Mouse (Mus musculus): Measurements from ENCODE around the gene Cc2d1a. TPM values are rescaled to one million over a fixed set of nuclear protein-coding genes. Genes with fewer than 3 reads are reported as not detected.

The Cc2d1a gene
- polyA plus RNA-seq, 1 experiment from 2014 or later: 13.7 TPM

DNA sequence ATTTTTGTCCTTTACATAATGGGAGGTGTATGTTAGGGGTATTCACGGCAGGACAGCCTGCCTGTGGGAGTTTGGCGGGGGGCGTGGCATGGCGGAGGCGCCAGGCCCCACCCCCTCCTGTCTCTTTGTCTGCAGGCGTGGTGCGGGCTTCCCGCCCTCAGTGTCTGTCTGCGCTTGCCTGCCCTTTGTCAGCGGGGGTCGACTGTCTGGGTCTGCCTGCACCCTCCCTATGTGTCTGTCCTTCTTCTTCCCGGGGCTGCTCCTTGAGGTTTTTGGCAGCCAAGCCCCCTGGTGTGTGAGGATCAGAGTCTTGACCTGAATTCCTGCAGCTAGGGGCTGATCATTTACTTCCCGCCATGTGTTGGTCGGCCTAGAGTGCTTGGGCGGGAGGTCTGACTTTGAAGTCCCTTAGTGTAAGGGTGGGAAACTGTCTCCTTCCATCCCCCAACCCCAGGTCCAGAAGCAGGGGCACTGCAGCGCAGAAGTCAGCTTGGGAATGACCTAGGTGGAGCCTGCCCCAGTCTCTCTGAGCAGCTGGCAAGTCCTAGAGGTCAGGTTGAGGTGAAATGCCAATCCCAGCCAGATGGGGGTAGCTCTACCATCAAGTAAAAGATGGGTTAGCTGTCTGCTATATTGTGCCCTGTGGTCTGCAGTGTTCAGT is 32.9 kb upstream of the Cc2d1a start:
- Histone ChIP-seq H3K4me1 (replicated peaks; ENCODE audit: control insufficient read depth, insufficient read depth, low read length) (peaks cover 28% of the 10 kb centered on the region), H3K9ac (ENCODE audit: low read depth, low read length) (peak overlapping the region; percentile 46), H3K9me3 (ENCODE audit: control insufficient read depth, low read length) (no peaks in the 10 kb centered on the region), H3K27ac (ENCODE audit: low read depth, low read length) (peak overlapping the region; percentile 51), H3K27me3 (replicated peaks; ENCODE audit: control insufficient read depth, insufficient read depth, low read length) (peaks cover 25% of the 10 kb centered on the region), H3K4me2 (peak overlapping the region; percentile 64), H3K4me3 (ENCODE audit: low read depth, low read length) (peak overlapping the region; percentile 24), H3K36me3 (ENCODE audit: control insufficient read depth, insufficient read depth, low read length) (no peaks in the 10 kb centered on the region)
- 9% methylated on average over 16 of the region's 16 CpGs for WGBS
- DNase-seq (ENCODE audit: low spot score) (peak; percentile 74), ATAC-seq (replicated peaks; ENCODE audit: low FRiP score) (peak; percentile 66)

GRCm38 (mm10) chr8:84179946-84180345 is 32.2 kb upstream of the Cc2d1a start:
- Histone ChIP-seq H3K27ac (ENCODE audit: low read depth, low read length) (peak overlapping the region; percentile 51), H3K4me2 (peak overlapping the region; percentile 64), H3K9me3 (ENCODE audit: control insufficient read depth, low read length) (no peaks in the 10 kb centered on the region), H3K27me3 (replicated peaks; ENCODE audit: control insufficient read depth, insufficient read depth, low read length) (peaks cover 25% of the 10 kb centered on the region), H3K4me3 (ENCODE audit: low read depth, low read length) (peak overlapping the region; percentile 24; the same call in 1 of the 2 replicates), H3K36me3 (ENCODE audit: control insufficient read depth, insufficient read depth, low read length) (no peaks in the 10 kb centered on the region), H3K4me1 (replicated peaks; ENCODE audit: control insufficient read depth, insufficient read depth, low read length) (peaks cover 28% of the 10 kb centered on the region), H3K9ac (ENCODE audit: low read depth, low read length) (peak overlapping the region; percentile 35)
- DNase-seq (ENCODE audit: low spot score) (no peak), ATAC-seq (replicated peaks; ENCODE audit: low FRiP score) (no peak)
- 27% methylated on average over 4 of the region's 4 CpGs for WGBS

DNA sequence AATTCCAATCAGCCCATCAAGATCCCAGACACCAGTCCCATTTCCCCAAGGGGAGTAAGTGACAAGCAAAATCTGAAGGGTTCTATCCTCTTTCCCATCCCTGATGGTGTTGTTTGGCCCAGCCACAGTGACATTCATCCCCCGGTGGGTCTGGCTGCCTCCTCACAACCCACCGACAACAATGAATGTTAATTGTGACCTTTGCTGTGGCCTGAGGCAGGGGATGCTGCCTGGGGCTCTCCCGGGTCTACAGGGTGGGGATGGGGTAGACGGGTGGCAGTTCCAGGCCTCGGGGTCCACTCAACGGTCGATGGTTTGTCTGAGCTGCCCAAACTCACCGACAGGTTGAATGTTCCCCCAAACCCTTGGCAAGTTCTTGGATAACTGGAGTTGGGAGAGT is 30.9 kb upstream of the Cc2d1a start:
- Histone ChIP-seq H3K4me2 (no peak overlapping the region), H3K4me3 (ENCODE audit: low read depth, low read length) (no peak overlapping the region), H3K27ac (ENCODE audit: low read depth, low read length) (no peak overlapping the region), H3K27me3 (replicated peaks; ENCODE audit: control insufficient read depth, insufficient read depth, low read length) (peaks cover 11% of the 10 kb centered on the region), H3K9me3 (ENCODE audit: control insufficient read depth, low read length) (no peaks in the 10 kb centered on the region), H3K4me1 (replicated peaks; ENCODE audit: control insufficient read depth, insufficient read depth, low read length) (peaks cover 28% of the 10 kb centered on the region), H3K9ac (ENCODE audit: low read depth, low read length) (no peak overlapping the region), H3K36me3 (ENCODE audit: control insufficient read depth, insufficient read depth, low read length) (no peaks in the 10 kb centered on the region)
- DNase-seq (ENCODE audit: low spot score): no peak
- WGBS: 85% methylated on average over 8 of the region's 8 CpGs
- ATAC-seq (replicated peaks; ENCODE audit: low FRiP score): no peak

DNA sequence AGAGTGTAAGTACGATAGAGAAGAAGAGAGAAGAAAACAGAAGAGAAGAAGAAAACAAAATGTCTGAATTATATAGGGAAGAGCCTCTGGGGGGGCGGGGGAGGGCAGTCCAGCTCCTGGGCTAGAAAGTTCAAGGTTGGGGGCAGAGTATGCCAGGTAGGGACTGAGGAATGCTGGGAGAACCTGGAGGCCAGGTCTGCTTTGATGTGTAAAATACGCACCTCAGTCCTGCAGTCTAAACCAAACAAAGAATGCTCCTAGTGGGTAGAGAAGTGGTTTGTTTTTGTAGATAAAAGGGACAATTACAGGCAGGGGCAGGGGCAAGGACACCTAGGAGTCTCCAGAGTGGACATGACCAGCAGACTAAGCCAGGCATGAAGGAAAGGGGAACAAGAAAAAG is 29.7 kb upstream of the Cc2d1a start:
- DNase-seq (ENCODE audit: low spot score) (no peak), ATAC-seq (replicated peaks; ENCODE audit: low FRiP score) (no peak)
- Histone ChIP-seq H3K9me3 (ENCODE audit: control insufficient read depth, low read length) (no peaks in the 10 kb centered on the region), H3K9ac (ENCODE audit: low read depth, low read length) (no peak overlapping the region), H3K27ac (ENCODE audit: low read depth, low read length) (no peak overlapping the region), H3K4me2 (no peak overlapping the region), H3K4me1 (replicated peaks; ENCODE audit: control insufficient read depth, insufficient read depth, low read length) (peaks cover 24% of the 10 kb centered on the region), H3K27me3 (replicated peaks; ENCODE audit: control insufficient read depth, insufficient read depth, low read length) (no peaks in the 10 kb centered on the region), H3K4me3 (ENCODE audit: low read depth, low read length) (no peak overlapping the region), H3K36me3 (ENCODE audit: control insufficient read depth, insufficient read depth, low read length) (peaks cover 4% of the 10 kb centered on the region; the same call in 1 of the 2 replicates)
- WGBS: 79% methylated on average over 3 of the region's 3 CpGs

- ATAC-seq (replicated peaks; ENCODE audit: low FRiP score): no peak
- no peak for DNase-seq (ENCODE audit: low spot score)
- WGBS: 9% methylated on average over 3 of the region's 3 CpGs
- H3K36me3 ChIP-seq (ENCODE audit: control insufficient read depth, insufficient read depth, low read length): peaks cover 10% of the 10 kb centered on the region; the same call in 1 of the 2 replicates
- no peak overlapping the region for H3K4me2 ChIP-seq
- no peak overlapping the region for H3K4me3 ChIP-seq (ENCODE audit: low read depth, low read length)
- no peaks in the 10 kb centered on the region for H3K27me3 ChIP-seq (replicated peaks; ENCODE audit: control insufficient read depth, insufficient read depth, low read length)
- no peak overlapping the region for H3K9ac ChIP-seq (ENCODE audit: low read depth, low read length)
- H3K4me1 ChIP-seq (replicated peaks; ENCODE audit: control insufficient read depth, insufficient read depth, low read length): peaks cover 22% of the 10 kb centered on the region
- H3K9me3 ChIP-seq (ENCODE audit: control insufficient read depth, low read length): no peaks in the 10 kb centered on the region
- H3K27ac ChIP-seq (ENCODE audit: low read depth, low read length): no peak overlapping the region
Measured at GRCm38 (mm10) chr8:84176560-84176959, 28.8 kb upstream of the Cc2d1a start.

GRCm38 (mm10) chr8:84173861-84174260 is 26.1 kb upstream of the Cc2d1a start:
- no peak for ATAC-seq (replicated peaks; ENCODE audit: low FRiP score)
- 77% methylated on average over 6 of the region's 6 CpGs for WGBS
- 0 out of 2 replicates have a peak, but pooled peaks cover 3% of the 10 kb centered on the region for H3K4me1 ChIP-seq (replicated peaks; ENCODE audit: control insufficient read depth, insufficient read depth, low read length)
- 0 out of 2 replicates have a peak overlapping the region, but pooled peaks have one; percentile 7 for H3K4me3 ChIP-seq (ENCODE audit: low read depth, low read length)
- no peak overlapping the region for H3K4me2 ChIP-seq
- H3K9me3 ChIP-seq (ENCODE audit: control insufficient read depth, low read length): no peaks in the 10 kb centered on the region
- no peak for DNase-seq (ENCODE audit: low spot score)
- peaks cover 10% of the 10 kb centered on the region; the same call in 1 of the 2 replicates for H3K36me3 ChIP-seq (ENCODE audit: control insufficient read depth, insufficient read depth, low read length)
- no peak overlapping the region for H3K27ac ChIP-seq (ENCODE audit: low read depth, low read length)
- H3K27me3 ChIP-seq (replicated peaks; ENCODE audit: control insufficient read depth, insufficient read depth, low read length): no peaks in the 10 kb centered on the region
- H3K9ac ChIP-seq (ENCODE audit: low read depth, low read length): no peak overlapping the region

GRCm38 (mm10) chr8:84170096-84170495 is 22.4 kb upstream of the Cc2d1a start:
- DNase-seq (ENCODE audit: low spot score) (no peak), ATAC-seq (replicated peaks; ENCODE audit: low FRiP score) (no peak)
- Histone ChIP-seq H3K36me3 (ENCODE audit: control insufficient read depth, insufficient read depth, low read length) (peaks cover 10% of the 10 kb centered on the region; the same call in 1 of the 2 replicates), H3K4me1 (replicated peaks; ENCODE audit: control insufficient read depth, insufficient read depth, low read length) (no peaks in the 10 kb centered on the region), H3K9ac (ENCODE audit: low read depth, low read length) (no peak overlapping the region), H3K4me2 (no peak overlapping the region), H3K27ac (ENCODE audit: low read depth, low read length) (no peak overlapping the region), H3K4me3 (ENCODE audit: low read depth, low read length) (no peak overlapping the region), H3K27me3 (replicated peaks; ENCODE audit: control insufficient read depth, insufficient read depth, low read length) (no peaks in the 10 kb centered on the region), H3K9me3 (ENCODE audit: control insufficient read depth, low read length) (no peaks in the 10 kb centered on the region)
- WGBS: 76% methylated on average over 5 of the region's 5 CpGs

DNA sequence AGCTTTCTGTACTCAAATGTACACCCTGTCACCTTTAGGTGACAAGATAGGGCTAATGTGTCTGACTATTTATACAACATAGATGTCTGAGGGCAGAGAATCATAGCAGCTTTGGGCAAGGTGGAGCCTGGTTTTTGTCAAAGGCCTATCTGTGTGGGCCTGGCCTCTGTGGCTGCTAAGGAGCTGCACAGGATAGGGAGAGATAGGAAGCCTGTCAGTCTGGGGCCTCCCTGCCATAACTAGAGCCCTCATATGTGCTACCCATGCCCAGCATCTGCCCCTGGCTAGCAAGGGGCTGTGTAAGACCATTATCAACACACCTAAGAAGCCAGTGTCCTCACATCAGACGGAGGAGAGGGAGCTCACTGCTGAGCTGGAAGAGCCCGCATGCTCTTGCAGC is 20.0 kb upstream of the Cc2d1a start:
- H3K27ac ChIP-seq (ENCODE audit: low read depth, low read length): no peak overlapping the region
- H3K9me3 ChIP-seq (ENCODE audit: control insufficient read depth, low read length): no peaks in the 10 kb centered on the region
- DNase-seq (ENCODE audit: low spot score): no peak
- no peaks in the 10 kb centered on the region for H3K27me3 ChIP-seq (replicated peaks; ENCODE audit: control insufficient read depth, insufficient read depth, low read length)
- peaks cover 7% of the 10 kb centered on the region; the same call in 1 of the 2 replicates for H3K36me3 ChIP-seq (ENCODE audit: control insufficient read depth, insufficient read depth, low read length)
- no peak; the same call in 1 of the 2 replicates for ATAC-seq (replicated peaks; ENCODE audit: low FRiP score)
- no peak overlapping the region for H3K4me2 ChIP-seq
- H3K9ac ChIP-seq (ENCODE audit: low read depth, low read length): no peak overlapping the region
- H3K4me3 ChIP-seq (ENCODE audit: low read depth, low read length): no peak overlapping the region
- H3K4me1 ChIP-seq (replicated peaks; ENCODE audit: control insufficient read depth, insufficient read depth, low read length): no peaks in the 10 kb centered on the region
- 76% methylated on average over 2 of the region's 2 CpGs for WGBS

- Histone ChIP-seq H3K4me1 (replicated peaks; ENCODE audit: control insufficient read depth, insufficient read depth, low read length) (no peaks in the 10 kb centered on the region), H3K9ac (ENCODE audit: low read depth, low read length) (no peak overlapping the region), H3K9me3 (ENCODE audit: control insufficient read depth, low read length) (no peaks in the 10 kb centered on the region), H3K27ac (ENCODE audit: low read depth, low read length) (no peak overlapping the region), H3K4me3 (ENCODE audit: low read depth, low read length) (no peak overlapping the region), H3K36me3 (ENCODE audit: control insufficient read depth, insufficient read depth, low read length) (no peaks in the 10 kb centered on the region), H3K27me3 (replicated peaks; ENCODE audit: control insufficient read depth, insufficient read depth, low read length) (no peaks in the 10 kb centered on the region; the same call in 1 of the 2 replicates), H3K4me2 (no peak overlapping the region)
- 85% methylated on average over 4 of the region's 4 CpGs for WGBS
- no peak for DNase-seq (ENCODE audit: low spot score)
- no peak for ATAC-seq (replicated peaks; ENCODE audit: low FRiP score)
Measured at GRCm38 (mm10) chr8:84157620-84158019, 9.9 kb upstream of the Cc2d1a start.

All from liver, embryonic 11.5 days (tissue).